Mouse (Mus musculus) heart, embryonic 12.5 days (tissue): ENCODE data around the gene Trappc3. TPM values are rescaled to one million over a fixed set of nuclear protein-coding genes. Genes with fewer than 3 reads are reported as not detected.

Source experiments
- ATAC-seq: fragments of 200-750 bp; cut with Nextera tagmentation; 2 replicates; pipeline ENCODE4 v1.8.0; 2017; ENCODE audit warnings: moderate TSS enrichment, moderate library complexity; ENCODE audit not compliant: insufficient number of reproducible peaks, low FRiP score
- H3K27ac ChIP-seq: fragments of 300-500 bp; sonication (generic); 2 replicates; pipeline ENCODE4 v1.5.1; 2016; ENCODE audit warnings: mild to moderate bottlenecking, moderate library complexity; ENCODE audit not compliant: poor library complexity, severe bottlenecking
- H3K27me3 ChIP-seq: fragments of 300-500 bp; sonication (generic); replicated peaks from 2 replicates; pipeline ENCODE4 v1.6.1; 2016; ENCODE audit warnings: mild to moderate bottlenecking, moderate library complexity
- H3K36me3 ChIP-seq: fragments of 300-500 bp; sonication (generic); 2 replicates; pipeline ENCODE4 v1.6.1; 2016; ENCODE audit warnings: mild to moderate bottlenecking, moderate library complexity
- H3K4me1 ChIP-seq: fragments of 300-500 bp; sonication (generic); replicated peaks from 2 replicates; pipeline ENCODE4 v1.6.1; 2016; ENCODE audit warnings: mild to moderate bottlenecking
- H3K4me2 ChIP-seq: fragments of 300-500 bp; sonication (generic); 2 replicates; pipeline ENCODE4 v1.6.1; 2016; ENCODE audit warnings: mild to moderate bottlenecking, moderate library complexity
- H3K4me3 ChIP-seq: fragments of 300-500 bp; sonication (generic); 2 replicates; pipeline ENCODE4 v1.5.1; 2016; ENCODE audit warnings: mild to moderate bottlenecking
- H3K9ac ChIP-seq: fragments of 300-500 bp; sonication (generic); 2 replicates; pipeline ENCODE4 v1.6.1; 2016; ENCODE audit warnings: mild to moderate bottlenecking, moderate library complexity
- H3K9me3 ChIP-seq: fragments of 300-500 bp; sonication (generic); replicated peaks from 2 replicates; pipeline ENCODE4 v1.6.1; 2016; ENCODE audit warnings: mild to moderate bottlenecking, moderate library complexity
- WGBS: fragments of 180-500 bp; shearing (Covaris S2); methylation state at CpG from one replicate; pipeline ENCODE4 v1.1.7; 2016; 5-methylcytosine and 5-hydroxymethylcytosine counted together
- polyA plus RNA-seq: library from polyadenylated mRNA; unstranded; fragments of >200 nt; fragmentation: Nextera tagmentation; extraction: Ambion mirVana; gene quantifications from 2 replicates; pipeline ENCODE4 v1.2.1, GENCODE M21; 2016

Trappc3 gene
- polyA plus RNA-seq, 1 experiment from 2014 or later, result 68.0 TPM

DNA sequence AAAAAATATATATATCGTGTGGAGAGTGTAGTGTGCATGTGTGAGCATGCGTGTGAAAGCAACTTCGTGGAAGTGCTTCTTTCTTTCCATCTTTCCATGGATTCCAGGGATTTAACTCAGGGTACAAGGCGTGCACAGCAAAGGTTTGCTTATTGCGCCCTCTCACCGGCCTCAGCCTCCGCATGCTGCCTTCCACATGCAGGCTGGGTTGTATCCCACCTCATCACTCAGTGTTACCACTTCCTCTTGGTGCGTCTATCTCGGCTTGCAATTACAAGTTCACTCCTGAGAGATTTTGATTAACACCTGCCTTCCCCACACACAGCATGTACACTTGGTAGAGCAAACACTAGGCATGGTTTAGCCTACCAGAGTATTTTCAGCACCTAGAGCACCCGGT lies 26.9 kb upstream of the Trappc3 start:
- 81% methylated on average over 10 of the region's 10 CpGs for WGBS
- no peak overlapping the region for H3K27ac ChIP-seq
- no peak overlapping the region for H3K4me3 ChIP-seq
- H3K9ac ChIP-seq, result no peak overlapping the region
- no peaks in the 10 kb centered on the region for H3K9me3 ChIP-seq
- ATAC-seq, result no peak
- H3K4me1 ChIP-seq, result peaks cover 45% of the 10 kb centered on the region
- no peak overlapping the region for H3K4me2 ChIP-seq
- H3K27me3 ChIP-seq, result no peaks in the 10 kb centered on the region
- peaks cover 96% of the 10 kb centered on the region for H3K36me3 ChIP-seq

DNA sequence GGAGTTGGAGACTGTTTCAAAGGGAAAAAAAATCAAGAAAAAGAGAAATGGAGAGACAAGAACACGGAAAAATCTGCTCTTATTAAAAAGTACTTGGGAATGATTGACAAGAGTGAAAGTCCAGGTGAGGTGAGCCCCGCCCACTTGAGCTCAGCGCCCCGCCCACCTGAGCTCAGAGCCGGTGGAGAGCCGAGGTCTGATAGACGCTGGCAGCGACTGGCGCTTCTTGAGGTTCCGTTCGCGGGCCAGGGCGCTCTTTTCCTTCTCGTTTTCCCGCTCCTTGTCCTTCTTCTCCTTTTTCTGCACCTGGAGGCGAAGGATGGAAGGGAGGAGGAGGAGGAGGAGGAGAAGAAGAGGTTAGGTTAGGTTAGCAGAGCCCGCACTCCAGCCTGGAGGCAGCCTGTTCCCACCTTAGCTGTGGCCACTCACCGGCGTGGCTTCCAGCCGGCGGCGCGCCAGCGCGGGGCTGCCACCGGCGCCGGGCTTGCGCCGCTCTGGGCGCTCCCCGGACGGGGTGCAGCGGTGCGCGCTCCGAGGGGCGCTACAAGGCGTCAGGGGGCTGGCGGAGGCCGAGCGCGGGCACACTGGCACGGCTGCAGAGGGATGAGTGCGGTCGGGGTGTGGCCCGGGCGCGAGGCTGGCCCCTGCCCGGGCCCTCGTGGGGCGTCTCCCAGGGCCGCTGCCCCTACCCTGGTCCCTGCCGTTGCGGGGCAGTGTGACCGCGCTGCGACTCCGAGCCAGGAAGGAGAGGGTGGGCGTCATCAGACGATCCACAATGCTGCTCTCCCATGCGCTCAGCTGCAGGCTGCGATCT lies 25.5 kb upstream of the Trappc3 start:
- 49% methylated on average over 62 of the region's 63 CpGs for WGBS
- H3K9ac ChIP-seq, result peak overlapping the region; percentile 63
- peaks cover 48% of the 10 kb centered on the region for H3K4me1 ChIP-seq
- H3K9me3 ChIP-seq, result no peaks in the 10 kb centered on the region
- H3K27ac ChIP-seq, result peak overlapping the region; percentile 95
- no peak overlapping the region for H3K4me3 ChIP-seq
- peak overlapping the region; percentile 50 for H3K4me2 ChIP-seq
- ATAC-seq, result peak; percentile 31; the same call in 1 of the 2 replicates
- H3K36me3 ChIP-seq, result peaks cover 94% of the 10 kb centered on the region
- H3K27me3 ChIP-seq, result no peaks in the 10 kb centered on the region

DNA sequence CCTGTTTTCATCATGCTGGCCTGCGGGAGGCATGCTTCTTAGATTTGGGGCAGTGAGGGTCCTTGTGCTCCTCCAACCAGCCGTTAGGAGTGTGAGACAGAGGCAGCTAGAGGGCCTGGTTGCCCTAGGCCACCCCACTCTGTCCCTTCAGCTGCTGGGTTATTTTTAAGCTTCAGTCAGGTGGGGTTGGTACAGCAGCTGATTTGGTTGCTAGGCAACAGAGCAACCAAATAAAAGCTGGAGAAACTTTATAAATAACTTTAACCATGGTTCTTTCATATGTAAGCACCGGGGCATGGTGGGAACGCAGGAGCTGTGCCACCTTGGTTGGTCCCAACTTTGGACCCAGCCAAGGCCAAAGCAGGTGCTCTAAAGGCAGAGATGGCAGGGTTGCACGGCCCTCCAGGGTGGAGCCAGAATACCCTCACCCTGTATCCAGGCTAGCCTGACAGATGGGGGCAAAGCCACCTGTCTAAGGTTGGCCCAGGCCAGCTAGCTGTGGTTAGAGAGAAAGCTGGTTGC lies 24.3 kb upstream of the Trappc3 start:
- H3K4me3 ChIP-seq, result no peak overlapping the region
- peak overlapping the region; percentile 95 for H3K27ac ChIP-seq
- ATAC-seq, result peak; percentile 79
- H3K36me3 ChIP-seq, result peaks cover 92% of the 10 kb centered on the region
- peak overlapping the region; percentile 63 for H3K9ac ChIP-seq
- WGBS, result 26% methylated on average over 5 of the region's 5 CpGs
- no peaks in the 10 kb centered on the region for H3K9me3 ChIP-seq
- H3K4me2 ChIP-seq, result peak overlapping the region; percentile 50
- H3K27me3 ChIP-seq, result no peaks in the 10 kb centered on the region
- peaks cover 59% of the 10 kb centered on the region for H3K4me1 ChIP-seq

DNA sequence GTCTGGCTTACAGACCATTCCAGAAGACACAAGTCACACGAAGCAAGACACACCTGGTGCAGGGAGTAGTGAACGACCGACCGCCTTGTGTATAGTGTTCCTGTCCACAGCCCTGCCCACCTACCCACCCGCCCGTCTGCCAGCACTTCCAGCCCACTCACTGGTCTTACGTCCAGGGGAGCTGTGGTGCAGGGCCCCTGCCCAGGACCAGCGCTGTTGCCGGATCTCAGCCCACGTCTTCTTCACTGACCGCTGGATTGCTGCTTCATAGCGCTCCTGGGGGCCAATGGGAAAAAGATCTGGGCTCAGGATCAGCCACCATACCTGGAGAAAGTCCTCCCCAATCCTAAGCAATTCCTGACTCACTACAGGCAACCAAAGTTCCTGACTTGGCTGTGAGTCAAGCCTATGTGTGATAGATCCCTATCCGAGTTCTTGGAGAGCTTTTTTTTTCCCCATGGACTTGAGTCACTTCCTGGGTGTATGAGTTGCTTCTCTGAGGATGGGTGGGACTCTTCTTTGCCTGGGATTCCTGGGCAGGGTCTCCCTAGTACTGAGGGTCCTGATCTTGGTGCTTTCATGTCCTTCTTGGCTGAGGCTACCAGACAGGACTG lies 22.2 kb upstream of the Trappc3 start:
- no peak for ATAC-seq
- Histone ChIP-seq H3K36me3 (peaks cover 74% of the 10 kb centered on the region), H3K27me3 (no peaks in the 10 kb centered on the region), H3K9ac (no peak overlapping the region), H3K4me3 (no peak overlapping the region), H3K4me2 (no peak overlapping the region), H3K9me3 (no peaks in the 10 kb centered on the region), H3K4me1 (peaks cover 64% of the 10 kb centered on the region), H3K27ac (no peak overlapping the region; the same call in 1 of the 2 replicates)
- WGBS, result 85% methylated on average over 13 of the region's 13 CpGs

DNA sequence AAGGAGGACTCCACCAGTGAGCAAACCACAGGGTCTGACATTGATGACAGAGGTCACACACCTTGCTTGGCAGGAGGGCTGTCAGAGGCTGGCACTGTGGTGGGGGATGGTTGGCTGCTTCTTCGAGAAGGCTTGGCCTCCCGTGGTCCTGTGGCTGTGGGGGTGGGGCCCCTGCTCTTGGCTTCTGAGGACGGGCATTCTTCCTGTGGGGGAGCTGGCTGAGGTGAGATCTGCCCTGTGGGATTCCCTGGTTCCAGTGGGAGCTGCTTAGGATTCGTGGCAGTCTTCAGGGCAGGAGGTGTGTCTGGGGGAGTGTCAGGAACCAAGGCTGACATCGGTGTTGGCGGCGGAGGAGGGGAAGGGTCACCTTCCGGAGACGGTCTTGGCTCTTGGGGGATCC lies 20.2 kb upstream of the Trappc3 start:
- peaks cover 66% of the 10 kb centered on the region for H3K36me3 ChIP-seq
- 30% methylated on average over 9 of the region's 9 CpGs for WGBS

DNA sequence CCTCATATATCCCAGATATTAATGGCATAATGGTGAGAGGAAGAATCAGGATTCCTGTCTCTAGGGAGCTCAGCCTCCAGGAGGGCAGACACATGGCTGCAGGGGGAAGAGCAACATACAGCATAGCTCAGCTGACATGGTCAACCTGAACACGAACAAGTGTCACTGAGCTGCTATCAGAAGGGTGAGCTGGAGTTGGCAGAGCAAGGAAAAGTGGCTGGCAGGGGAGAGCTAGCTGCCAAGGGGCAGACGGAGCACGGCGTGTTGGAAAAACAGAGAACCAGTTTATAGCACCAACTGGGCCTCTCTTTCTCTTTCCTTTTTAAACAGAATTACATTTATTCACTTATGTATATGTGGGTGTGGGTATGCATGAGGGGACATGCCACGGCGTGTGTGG lies 19.6 kb upstream of the Trappc3 start:
- no peak for ATAC-seq
- Histone ChIP-seq H3K9ac (peak overlapping the region; percentile 50; the same call in 1 of the 2 replicates), H3K27me3 (no peaks in the 10 kb centered on the region), H3K27ac (peak overlapping the region; percentile 58; the same call in 1 of the 2 replicates), H3K4me3 (no peak overlapping the region), H3K9me3 (no peaks in the 10 kb centered on the region), H3K4me2 (no peak overlapping the region), H3K4me1 (peaks cover 55% of the 10 kb centered on the region), H3K36me3 (peaks cover 64% of the 10 kb centered on the region)
- 77% methylated on average over 6 of the region's 6 CpGs for WGBS

More for the DNA sequence above, 20.2 kb upstream of the Trappc3 start:
- Histone ChIP-seq H3K4me1 (peaks cover 55% of the 10 kb centered on the region), H3K9ac (peak overlapping the region; percentile 50), H3K4me2 (no peak overlapping the region), H3K4me3 (no peak overlapping the region), H3K27me3 (no peaks in the 10 kb centered on the region), H3K27ac (peak overlapping the region; percentile 58), H3K9me3 (no peaks in the 10 kb centered on the region)
- no peak for ATAC-seq

DNA sequence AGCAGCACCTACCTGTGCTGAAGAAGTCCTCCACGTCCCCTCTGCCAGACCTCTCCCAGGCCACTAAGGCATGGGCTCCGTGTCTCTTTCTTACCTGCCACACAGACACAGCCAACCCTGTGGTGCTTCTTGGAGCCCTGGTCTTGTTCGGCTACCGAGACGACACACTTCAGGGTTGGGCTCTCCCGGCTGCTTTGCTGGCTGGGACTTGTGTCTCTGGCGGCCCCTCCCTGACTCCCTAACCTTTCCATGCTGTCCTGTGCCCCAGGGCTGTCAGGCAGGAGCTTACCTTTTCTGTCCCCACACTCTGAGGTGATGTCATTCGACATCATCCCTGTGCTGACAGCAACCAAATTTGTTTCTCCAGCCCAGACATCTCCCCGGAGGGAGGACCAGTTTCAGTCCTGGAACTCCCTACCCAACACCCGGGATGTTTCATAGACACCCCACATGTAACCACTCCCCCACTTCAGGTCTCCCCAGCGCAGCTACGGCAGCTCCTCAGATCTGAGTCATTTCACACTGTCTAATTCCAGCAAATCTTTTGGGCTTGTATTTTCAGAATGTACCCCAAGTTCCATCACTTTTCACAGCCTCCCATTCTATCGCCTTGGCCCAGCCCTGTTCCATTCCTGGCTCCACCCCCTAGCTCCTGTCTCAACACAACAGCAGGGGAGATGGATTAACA lies 15.8 kb upstream of the Trappc3 start:
- Histone ChIP-seq H3K27ac (no peak overlapping the region), H3K27me3 (no peaks in the 10 kb centered on the region), H3K4me1 (peaks cover 69% of the 10 kb centered on the region), H3K4me2 (no peak overlapping the region), H3K36me3 (peaks cover 31% of the 10 kb centered on the region), H3K9ac (no peak overlapping the region), H3K4me3 (no peak overlapping the region), H3K9me3 (no peaks in the 10 kb centered on the region)
- 71% methylated on average over 13 of the region's 13 CpGs for WGBS
- ATAC-seq, result no peak

DNA sequence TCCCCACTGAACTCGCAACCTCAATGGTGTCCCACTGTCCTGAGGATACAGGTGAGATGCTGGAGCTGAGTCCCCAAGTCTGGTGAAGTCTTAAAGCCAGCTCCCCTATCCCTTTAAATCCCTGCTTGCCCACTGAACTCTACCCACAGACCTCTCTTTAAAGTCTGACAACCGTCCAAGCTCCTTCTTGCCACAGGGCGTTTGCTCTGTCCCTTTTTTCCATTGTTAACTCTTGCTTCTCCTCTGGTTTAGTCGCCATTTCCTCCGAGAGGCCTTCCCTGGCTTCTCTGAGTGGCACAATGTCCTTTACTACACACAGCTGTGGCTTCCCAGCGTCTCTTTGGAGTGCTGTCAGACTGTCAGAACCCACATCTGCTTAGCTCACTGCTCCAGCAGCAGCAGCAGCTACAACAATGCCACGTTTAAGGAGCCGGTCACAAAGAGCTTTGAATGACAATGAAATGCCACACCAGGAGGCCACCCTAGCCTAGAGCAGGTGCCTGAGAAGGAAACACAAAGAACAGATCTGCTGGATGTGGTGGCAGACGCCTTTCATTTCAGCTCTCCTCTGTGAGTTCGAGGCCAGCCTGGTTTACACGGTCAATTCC lies 13.8 kb upstream of the Trappc3 start:
- Histone ChIP-seq H3K27me3 (no peaks in the 10 kb centered on the region), H3K4me2 (no peak overlapping the region), H3K4me1 (peaks cover 70% of the 10 kb centered on the region), H3K9me3 (no peaks in the 10 kb centered on the region), H3K27ac (no peak overlapping the region), H3K4me3 (no peak overlapping the region), H3K9ac (0 out of 2 replicates have a peak overlapping the region, but pooled peaks have one; percentile 0), H3K36me3 (peaks cover 15% of the 10 kb centered on the region)
- no peak for ATAC-seq
- 37% methylated on average over 11 of the region's 11 CpGs for WGBS

DNA sequence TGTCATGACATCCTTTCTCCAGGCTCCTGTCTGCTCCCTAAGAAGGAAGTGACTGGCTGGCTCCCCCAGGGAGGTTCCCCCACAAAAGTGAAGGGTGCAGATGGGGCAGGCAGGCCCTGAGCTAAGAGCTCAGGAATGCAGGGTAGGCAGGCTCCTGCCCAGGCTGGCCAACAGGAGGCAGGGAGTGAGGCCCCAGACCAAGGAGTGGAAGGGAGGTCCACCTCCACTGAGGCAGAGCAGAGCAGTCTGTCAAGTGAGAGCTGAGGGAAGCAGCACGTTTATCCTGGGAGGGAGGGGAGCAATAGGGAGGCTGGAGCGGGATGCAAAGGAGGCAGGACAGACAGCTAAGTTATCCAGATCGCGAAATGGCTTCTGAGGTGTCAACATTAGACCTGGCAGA lies 11.5 kb upstream of the Trappc3 start:
- H3K9ac ChIP-seq, result peak overlapping the region; percentile 8; the same call in 1 of the 2 replicates
- no peaks in the 10 kb centered on the region for H3K27me3 ChIP-seq
- no peak overlapping the region for H3K4me3 ChIP-seq
- peak overlapping the region; percentile 71 for H3K27ac ChIP-seq
- no peak for ATAC-seq
- 39% methylated on average over 4 of the region's 4 CpGs for WGBS
- H3K4me1 ChIP-seq, result peaks cover 82% of the 10 kb centered on the region
- peaks cover 10% of the 10 kb centered on the region for H3K36me3 ChIP-seq
- H3K4me2 ChIP-seq, result peak overlapping the region; percentile 49
- H3K9me3 ChIP-seq, result no peaks in the 10 kb centered on the region

DNA sequence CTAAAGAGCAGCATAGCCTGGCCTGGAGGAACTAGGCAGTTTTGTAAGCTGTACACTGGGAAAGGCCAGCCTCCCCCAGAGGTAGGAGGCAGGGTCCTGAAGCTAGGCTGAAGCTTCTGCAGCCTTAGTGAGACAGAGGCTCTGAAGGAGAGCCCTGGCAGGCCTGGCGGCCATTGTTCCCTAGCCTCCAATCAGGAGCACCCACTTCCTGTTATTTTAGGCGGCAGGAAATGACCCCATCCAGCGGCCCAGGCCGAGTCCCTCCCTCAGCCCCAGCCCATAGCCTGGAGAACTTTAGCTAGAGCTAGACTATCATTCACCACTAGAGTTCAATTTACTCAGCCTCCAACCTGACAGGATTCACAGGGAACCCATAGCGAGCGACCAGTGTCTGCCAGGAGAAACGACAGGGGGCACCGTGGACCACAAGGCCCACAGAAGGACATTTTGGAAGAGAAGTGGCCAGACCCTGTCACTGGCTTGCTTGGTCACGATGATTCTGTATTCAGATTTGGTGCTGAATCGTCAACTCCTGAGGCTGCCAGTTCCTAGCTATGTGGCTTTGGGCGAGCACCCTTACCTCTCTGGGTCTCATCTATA lies 10.4 kb upstream of the Trappc3 start:
- H3K4me3 ChIP-seq, result peak overlapping the region; percentile 12

More for the DNA sequence above, 10.4 kb upstream of the Trappc3 start:
- H3K9ac ChIP-seq, result peak overlapping the region; percentile 44
- no peak for ATAC-seq
- peak overlapping the region; percentile 71 for H3K27ac ChIP-seq
- peaks cover 76% of the 10 kb centered on the region for H3K4me1 ChIP-seq
- peaks cover 3% of the 10 kb centered on the region; the same call in 1 of the 2 replicates for H3K36me3 ChIP-seq
- H3K9me3 ChIP-seq, result no peaks in the 10 kb centered on the region
- peak overlapping the region; percentile 49 for H3K4me2 ChIP-seq
- 47% methylated on average over 11 of the region's 11 CpGs for WGBS
- H3K27me3 ChIP-seq, result no peaks in the 10 kb centered on the region
